Mouse (Mus musculus) brain, adult 2 months (tissue): Measurements from ENCODE around the gene Chd1.

Experiments
- DNase-seq: peaks from one replicate; pipeline ENCODE4 v3.0.0; 2011; ENCODE audit warnings: low read depth, low spot score

Gene Chd1

DNA sequence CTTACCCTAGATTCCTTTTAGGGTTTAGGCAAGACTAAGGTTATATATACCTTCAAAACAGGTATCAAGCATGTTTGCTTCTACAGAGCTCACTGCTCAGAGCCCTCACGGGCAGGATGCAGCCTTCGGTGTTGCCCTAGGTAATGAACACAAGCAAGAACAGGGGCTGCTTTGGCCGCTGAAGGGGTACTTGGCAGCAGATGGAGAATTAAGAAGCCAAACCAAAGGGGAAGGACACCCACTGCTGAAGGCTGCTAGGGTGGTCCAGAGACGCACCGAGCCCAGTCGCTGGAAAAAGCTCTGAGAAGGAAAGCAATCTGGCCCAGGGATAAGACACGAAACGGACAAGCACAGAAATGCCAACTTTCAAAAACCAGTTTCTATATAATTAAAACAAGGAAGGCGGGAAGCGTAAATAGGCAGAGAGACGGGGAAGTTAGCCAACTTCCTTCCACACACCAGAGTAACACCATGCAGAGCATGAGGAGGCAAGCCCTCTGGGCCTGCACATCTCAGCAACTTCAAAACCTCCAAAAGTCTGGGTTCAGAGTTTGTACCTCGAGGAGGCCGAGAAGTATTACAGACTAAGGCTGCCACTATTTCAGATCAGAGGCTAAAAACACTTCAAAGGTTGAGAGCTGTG, 107.5 kb downstream of the Chd1 start:
- DNase-seq = no peak

DNA sequence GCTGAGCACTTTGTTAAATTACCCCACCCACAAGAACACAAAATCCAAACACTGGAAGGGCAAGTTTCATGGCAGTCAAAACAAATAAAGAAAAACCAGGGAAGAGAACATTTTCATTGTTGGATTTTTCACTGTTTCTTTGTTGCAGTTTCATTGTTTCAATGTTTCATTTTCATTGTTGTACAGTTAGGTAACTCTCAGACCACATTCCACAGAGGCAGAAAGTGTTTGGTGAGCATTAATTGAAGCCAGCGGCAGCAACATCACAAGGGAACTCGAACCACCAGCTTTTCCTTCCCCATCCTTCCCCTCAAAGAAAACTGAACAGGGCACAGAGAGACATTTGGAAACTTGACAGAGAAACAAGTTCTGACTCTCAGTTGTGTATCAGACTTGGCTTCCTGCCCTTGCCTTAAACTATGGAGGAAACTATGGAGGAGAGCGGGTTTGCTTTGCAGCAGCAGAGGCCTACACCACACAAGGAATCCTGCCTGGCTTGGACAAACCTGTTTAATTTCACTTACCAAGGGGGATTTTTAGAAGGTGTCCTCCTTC, 109.0 kb downstream of the Chd1 start:
- DNase-seq = peak; percentile 50

DNA sequence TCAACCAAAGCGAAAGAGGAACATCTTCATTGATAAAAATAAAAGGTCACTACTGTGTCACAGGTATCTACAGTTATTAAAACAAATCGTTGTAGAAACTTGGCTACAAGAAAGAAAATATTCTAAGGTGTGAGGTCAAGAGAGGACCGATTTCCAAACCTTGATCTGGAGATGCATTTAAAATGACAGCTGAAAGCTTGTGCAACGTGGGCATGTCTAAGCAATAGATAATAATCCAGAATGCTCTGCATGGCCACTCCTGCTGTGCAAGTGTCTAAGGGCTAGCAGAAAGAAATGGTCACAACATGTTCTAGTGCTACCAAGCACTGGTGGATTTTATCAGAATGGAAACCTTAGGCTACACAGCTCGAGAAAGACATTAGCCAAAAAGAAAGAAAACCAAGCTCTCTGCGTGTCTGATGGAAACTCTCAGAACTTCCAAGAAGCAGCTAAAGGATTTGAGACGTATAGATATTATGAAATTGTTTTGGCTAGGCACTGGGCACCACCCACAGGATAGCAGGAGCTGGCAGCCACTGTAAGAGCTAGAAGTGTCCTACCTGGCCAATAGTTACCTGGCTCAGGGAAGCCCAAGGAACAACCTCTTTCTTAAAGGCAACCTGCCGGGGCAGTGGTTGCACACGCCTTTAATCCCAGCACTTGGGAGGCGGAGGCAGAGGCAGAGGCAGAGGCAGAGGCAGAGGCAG, 110.7 kb downstream of the Chd1 start:
- no peak for DNase-seq

DNA sequence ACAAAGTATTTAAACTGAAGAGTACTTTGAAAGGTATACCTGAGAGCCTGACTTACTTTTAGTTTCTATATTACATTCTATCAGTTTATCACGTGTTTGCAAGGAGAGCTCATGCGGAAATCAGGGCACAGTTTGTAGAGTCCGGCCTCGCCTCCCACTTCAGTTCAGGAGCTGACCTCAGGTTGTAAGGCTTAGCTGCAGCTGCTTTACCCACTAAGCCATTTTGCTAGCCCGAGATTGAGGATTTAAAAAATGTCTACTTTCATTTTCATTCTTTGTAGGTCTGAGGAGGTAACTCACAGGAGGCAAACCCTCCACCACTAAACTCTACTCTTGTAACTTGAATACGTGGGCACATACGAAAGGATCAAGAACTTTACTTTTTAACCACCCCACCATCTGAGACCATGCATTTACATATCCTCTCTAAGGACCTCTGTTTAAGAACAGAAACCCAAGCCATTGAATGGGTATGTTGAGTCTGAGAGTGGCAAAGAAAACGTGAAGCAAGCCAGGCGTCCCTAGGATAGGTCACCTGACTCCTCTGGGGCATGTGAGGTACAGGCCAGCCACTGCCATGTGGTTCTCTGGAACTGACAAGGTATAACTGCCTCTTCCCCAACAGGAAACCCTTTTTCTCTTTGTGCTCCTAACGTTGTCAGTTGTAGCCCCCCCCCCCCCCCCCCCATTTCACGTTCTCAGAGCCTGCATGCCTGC, 111.8 kb downstream of the Chd1 start:
- DNase-seq = no peak

DNA sequence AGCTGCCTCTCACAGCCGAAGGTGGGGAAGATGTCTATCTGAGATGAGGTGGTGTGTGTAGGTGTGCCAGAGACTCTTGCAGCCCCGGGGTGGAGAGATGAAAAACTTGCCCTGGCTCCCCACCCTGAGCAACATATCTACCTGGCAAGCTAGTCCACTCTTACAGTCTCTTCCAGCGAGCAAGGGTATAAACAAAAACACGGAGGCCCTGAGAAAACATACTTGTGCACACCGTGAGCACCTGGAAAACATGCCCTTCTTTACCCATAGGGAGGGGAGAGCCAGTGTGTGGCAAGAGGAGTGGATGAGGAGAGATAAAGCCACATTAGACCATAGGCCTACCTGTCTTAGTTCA, 112.3 kb downstream of the Chd1 start:
- no peak for DNase-seq

DNA sequence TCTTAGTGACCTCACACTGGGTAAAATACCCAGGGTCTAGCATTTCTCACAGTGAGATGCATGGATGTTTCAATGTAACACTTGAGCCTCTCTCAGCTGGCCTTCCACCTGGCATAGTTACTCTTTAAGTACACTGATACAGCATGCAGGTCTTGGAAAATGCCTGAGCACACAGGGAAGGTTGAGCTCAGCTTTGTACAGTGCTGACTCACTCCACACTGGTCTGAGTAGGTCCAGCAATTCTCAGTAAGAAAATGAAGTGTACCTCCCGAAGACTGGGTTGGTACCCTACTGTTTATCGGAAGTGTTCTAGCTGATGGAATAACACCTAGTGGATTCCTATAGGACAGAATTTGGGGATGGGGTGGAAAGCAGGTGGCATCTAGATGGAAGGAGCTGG, 112.9 kb downstream of the Chd1 start:
- DNase-seq = no peak

DNA sequence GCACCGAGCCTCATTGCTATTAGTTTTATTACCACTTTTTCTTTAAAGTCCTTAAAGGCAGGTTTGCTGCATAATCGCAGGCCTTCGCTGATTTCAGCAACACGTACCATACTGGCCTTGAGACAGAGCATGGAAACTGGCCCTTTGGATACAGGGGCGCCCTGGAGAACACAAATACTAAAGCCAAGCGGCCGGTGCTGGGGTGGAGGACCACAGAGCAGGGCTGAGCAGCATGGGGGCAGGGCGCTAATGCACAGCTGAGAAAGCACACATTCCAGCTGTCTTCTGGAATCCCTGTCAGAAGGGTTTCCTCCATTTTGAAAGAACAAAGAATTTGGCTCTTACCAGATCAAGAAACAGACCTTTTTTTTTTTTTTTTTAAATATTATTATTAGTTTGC, 113.6 kb downstream of the Chd1 start:
- DNase-seq = no peak

DNA sequence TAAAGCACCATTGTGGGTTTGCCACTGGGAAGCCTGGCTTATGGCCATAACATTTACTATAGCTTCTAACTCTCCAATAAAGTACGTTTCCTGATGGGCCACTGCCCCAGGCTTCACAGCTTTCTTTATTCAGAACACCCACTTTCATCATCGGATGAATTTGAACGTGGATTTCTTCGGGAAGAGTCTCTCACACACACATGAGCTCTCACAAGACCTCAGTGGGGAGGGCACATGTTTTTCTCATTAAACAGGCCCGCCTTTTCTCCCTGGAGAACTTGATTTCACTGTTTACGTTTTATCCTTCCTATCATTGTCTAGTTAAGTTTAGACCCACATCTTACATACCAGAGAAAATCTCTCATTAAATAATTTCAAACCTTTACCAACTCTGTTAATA, 115.4 kb downstream of the Chd1 start:
- no peak for DNase-seq

DNA sequence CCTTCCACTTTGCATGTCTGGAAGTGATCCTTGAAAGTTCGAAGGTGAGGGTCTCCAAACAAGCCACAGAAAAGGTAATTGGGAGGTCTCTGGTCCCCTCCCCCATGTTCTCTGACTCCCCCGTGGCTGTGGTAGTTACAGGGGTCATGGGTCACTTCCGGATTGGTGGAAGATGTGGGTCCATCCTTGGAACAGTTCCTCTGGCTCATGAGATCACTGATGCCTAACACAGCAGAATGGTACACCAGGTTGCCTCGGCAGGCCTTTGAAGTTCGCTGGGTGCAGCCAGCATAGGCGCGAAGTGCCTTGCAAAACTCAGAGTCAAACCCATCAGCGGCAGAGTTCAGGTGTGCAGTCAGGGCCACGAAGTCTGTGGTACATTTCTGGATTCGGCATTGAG, 116.0 kb downstream of the Chd1 start:
- no peak for DNase-seq

DNA sequence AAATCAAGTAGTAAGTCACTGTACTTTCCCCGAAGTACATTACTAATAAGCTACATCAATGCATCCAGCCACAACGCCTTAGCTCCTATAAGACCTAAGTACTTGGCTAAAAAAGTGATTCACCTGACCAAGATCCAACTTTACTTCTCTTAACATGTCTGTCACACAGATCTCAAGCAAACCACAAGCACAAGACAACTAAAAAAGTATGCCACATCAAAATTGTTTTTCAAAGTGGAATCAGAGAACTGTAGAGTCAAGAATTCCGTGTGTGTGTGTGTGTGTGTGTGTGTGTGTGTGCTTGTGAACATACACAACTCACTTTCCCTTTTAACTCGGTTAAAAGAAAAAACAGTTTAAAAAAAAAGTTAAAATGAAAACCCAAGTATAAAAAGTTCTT, 116.9 kb downstream of the Chd1 start:
- no peak for DNase-seq
